Mouse (Mus musculus): ENCODE data around the gene Nedd9. TPM values are rescaled to one million over a fixed set of nuclear protein-coding genes. Genes with fewer than 3 reads are reported as not detected.

The Nedd9 gene
- polyA plus RNA-seq, 1 experiment from 2014 or later: 22.9 TPM

DNA sequence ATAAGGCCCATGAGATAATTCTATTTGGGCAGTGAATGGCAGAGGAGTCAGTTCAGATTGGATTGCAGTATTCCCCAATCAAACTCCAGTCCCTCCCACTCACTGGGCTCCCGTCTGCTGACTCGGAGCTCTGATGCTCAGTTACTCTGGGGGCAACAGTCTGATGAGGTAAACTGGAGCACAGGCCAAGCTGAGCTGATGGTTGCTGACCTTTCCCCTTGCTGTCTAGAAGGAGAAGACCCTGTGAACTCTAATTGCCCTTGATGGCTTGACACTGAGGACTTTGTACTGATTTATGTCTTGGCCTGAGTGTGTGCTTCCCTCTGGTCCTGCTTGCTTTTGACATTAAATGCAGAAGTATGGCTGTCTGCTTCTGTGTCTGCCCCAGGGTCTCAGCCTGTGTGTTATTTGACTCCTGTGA is 110.1 kb downstream of the Nedd9 start:
- Histone ChIP-seq H3K9me3 (ENCODE audit: control insufficient read depth, low read length) (no peaks in the 10 kb centered on the region), H3K36me3 (ENCODE audit: control insufficient read depth, insufficient read depth, low read length) (no peaks in the 10 kb centered on the region), H3K27ac (replicated peaks in 1 of 2; ENCODE audit: control insufficient read depth in 1 of 2, insufficient read depth in 1 of 2, low read depth in 2 of 2, low read length in 2 of 2) (no peak overlapping the region), H3K4me1 (ENCODE audit: control insufficient read depth in 2 of 2, insufficient read depth in 2 of 2, low read length in 2 of 2) (peaks cover 0 to 2% of the 10 kb centered on the region in 2 experiments; a peak in 1 of 4 replicates), H3K4me2 (ENCODE audit: low read length) (no peak overlapping the region), H3K9ac (ENCODE audit: low read length) (no peak overlapping the region), H3K4me3 (ENCODE audit: control insufficient read depth in 1 of 2, insufficient read depth in 1 of 2, low read depth in 1 of 2, low read length in 2 of 2) (no peak overlapping the region), H3K27me3 (ENCODE audit: control insufficient read depth, insufficient read depth, low read length) (no peaks in the 10 kb centered on the region)
- WGBS: 63% methylated on average over 2 of the region's 2 CpGs
- ATAC-seq (ENCODE audit: insufficient number of reproducible peaks, insufficient read depth, low FRiP score, low read depth): no peak

DNA sequence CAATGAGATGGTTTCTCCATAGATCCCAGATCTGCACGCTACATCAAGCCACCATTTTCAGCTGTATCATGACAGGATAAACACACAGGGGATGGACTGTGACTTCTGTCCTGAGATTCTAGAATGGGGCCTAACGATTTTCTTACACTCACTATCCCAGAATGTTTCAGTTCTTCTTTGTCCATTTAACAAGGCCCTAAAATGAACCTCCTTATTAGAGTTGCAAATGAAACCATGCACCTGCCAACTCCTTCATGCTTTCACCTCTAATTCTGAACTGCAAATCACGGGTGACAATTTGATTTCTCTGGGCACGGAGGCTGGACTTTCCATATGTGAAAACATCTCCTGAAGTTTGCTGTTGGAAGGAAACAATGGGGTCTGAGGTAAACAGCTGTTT is 111.1 kb downstream of the Nedd9 start:
- H3K9me3 ChIP-seq (ENCODE audit: control insufficient read depth, low read length): no peaks in the 10 kb centered on the region
- H3K36me3 ChIP-seq (ENCODE audit: control insufficient read depth, insufficient read depth, low read length): no peaks in the 10 kb centered on the region
- no peak overlapping the region for H3K4me2 ChIP-seq (ENCODE audit: low read length)
- no peak for ATAC-seq (ENCODE audit: insufficient number of reproducible peaks, insufficient read depth, low FRiP score, low read depth)
- H3K4me3 ChIP-seq (ENCODE audit: control insufficient read depth in 1 of 2, insufficient read depth in 1 of 2, low read depth in 1 of 2, low read length in 2 of 2): no peak overlapping the region
- peaks cover 0 to 2% of the 10 kb centered on the region in 2 experiments; a peak in 1 of 4 replicates for H3K4me1 ChIP-seq (ENCODE audit: control insufficient read depth in 2 of 2, insufficient read depth in 2 of 2, low read length in 2 of 2)
- H3K27me3 ChIP-seq (ENCODE audit: control insufficient read depth, insufficient read depth, low read length): no peaks in the 10 kb centered on the region
- H3K9ac ChIP-seq (ENCODE audit: low read length): no peak overlapping the region
- 73% methylated on average over 4 of the region's 4 CpGs for WGBS
- no peak overlapping the region for H3K27ac ChIP-seq (replicated peaks in 1 of 2; ENCODE audit: control insufficient read depth in 1 of 2, insufficient read depth in 1 of 2, low read depth in 2 of 2, low read length in 2 of 2)

DNA sequence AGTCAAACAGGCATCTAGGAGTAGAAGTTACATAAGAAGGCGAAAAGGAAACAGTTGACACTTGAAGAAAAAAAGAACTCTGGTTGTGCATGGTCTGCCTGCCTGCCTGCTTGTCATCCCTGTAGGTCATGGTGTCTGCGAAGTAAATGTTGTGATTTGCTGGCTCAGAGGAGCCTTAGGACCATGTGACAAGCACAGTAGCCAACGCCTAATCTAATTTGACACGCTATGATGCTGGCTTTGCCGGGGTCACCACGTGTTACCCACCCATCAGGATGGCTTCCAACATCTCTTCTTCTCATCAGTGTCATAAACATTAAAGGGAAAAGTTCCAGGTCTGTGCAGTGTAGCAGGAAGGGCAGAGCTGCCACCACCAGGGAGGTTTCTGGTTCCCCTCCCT is 111.5 kb downstream of the Nedd9 start:
- Histone ChIP-seq H3K9me3 (ENCODE audit: control insufficient read depth, low read length) (no peaks in the 10 kb centered on the region), H3K4me1 (ENCODE audit: control insufficient read depth in 2 of 2, insufficient read depth in 2 of 2, low read length in 2 of 2) (peaks cover 0 to 2% of the 10 kb centered on the region in 2 experiments; a peak in 1 of 4 replicates), H3K9ac (ENCODE audit: low read length) (no peak overlapping the region), H3K4me3 (ENCODE audit: control insufficient read depth in 1 of 2, insufficient read depth in 1 of 2, low read depth in 1 of 2, low read length in 2 of 2) (no peak overlapping the region), H3K36me3 (ENCODE audit: control insufficient read depth, insufficient read depth, low read length) (no peaks in the 10 kb centered on the region), H3K27me3 (ENCODE audit: control insufficient read depth, insufficient read depth, low read length) (no peaks in the 10 kb centered on the region), H3K27ac (replicated peaks in 1 of 2; ENCODE audit: control insufficient read depth in 1 of 2, insufficient read depth in 1 of 2, low read depth in 2 of 2, low read length in 2 of 2) (no peak overlapping the region), H3K4me2 (ENCODE audit: low read length) (no peak overlapping the region)
- 74% methylated on average over 6 of the region's 6 CpGs for WGBS
- ATAC-seq (ENCODE audit: insufficient number of reproducible peaks, insufficient read depth, low FRiP score, low read depth): no peak

DNA sequence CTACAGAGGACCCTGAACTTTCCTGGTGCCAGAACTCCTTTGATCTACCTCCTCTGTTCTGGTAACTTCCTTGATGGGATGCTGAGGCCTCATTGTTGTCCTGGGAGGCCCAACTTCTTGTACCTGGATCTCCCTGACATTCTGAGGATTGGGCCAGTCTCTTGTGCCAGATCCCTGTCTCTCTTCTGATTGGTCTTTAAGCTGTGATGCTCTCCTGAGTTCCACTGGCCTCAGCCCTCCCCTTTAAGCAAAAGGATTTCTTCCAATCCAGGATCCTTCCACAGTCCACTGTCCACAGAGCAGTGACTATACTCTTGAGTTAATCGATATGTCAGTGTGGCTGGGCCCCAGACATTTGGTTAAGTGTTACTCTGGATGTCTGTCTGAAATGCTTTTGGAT is 112.3 kb downstream of the Nedd9 start:
- WGBS: 83% methylated on average over 1 of the region's 1 CpGs
- Histone ChIP-seq H3K4me3 (ENCODE audit: control insufficient read depth in 1 of 2, insufficient read depth in 1 of 2, low read depth in 1 of 2, low read length in 2 of 2) (no peak overlapping the region), H3K27me3 (ENCODE audit: control insufficient read depth, insufficient read depth, low read length) (no peaks in the 10 kb centered on the region), H3K4me2 (ENCODE audit: low read length) (no peak overlapping the region), H3K4me1 (ENCODE audit: control insufficient read depth in 2 of 2, insufficient read depth in 2 of 2, low read length in 2 of 2) (peaks cover 0 to 2% of the 10 kb centered on the region in 2 experiments; a peak in 1 of 4 replicates), H3K9ac (ENCODE audit: low read length) (no peak overlapping the region), H3K36me3 (ENCODE audit: control insufficient read depth, insufficient read depth, low read length) (no peaks in the 10 kb centered on the region), H3K9me3 (ENCODE audit: control insufficient read depth, low read length) (no peaks in the 10 kb centered on the region), H3K27ac (replicated peaks in 1 of 2; ENCODE audit: control insufficient read depth in 1 of 2, insufficient read depth in 1 of 2, low read depth in 2 of 2, low read length in 2 of 2) (no peak overlapping the region)
- no peak for ATAC-seq (ENCODE audit: insufficient number of reproducible peaks, insufficient read depth, low FRiP score, low read depth)

DNA sequence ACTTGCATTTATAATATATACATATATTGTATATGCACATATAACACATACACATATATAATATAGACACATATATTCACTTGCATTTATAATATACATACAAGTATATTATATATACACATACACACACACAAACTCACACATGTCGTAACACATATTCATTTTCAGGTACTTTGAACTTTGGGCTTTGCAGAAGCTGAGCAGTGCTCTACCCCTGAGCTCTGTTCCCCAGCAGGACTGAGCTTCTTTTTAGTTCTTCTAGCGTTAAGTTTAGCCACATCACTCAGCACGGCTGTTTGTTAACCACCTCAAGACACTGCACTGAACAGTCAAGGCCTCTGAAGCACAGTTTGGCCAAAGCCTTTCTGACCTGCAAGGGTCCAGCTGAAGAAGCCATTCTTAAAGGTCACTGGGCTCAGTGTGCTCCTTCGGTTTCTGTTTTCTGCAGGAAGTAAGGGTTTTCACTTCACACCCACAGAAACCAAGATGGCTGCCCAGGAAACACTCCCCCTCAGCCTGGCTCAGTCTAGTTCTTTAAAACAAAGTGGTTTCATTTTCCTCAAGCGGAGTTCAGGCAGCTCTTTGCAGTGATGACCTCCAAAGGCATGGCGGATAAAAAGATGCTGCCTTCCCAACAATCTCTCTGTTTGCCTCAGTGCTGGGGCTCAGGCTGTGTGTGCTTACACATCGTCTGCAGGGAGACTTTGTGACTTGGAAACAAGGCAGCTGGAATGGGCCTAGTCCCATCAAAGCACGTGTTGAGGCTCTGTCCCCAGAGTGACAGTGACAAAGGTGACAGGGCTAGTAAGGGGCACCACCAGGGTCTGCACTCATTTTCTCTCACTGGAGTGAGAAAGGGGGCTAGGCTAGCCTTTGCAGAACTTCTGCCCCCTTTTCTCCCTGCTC is 114.4 kb downstream of the Nedd9 start:
- no peak overlapping the region for H3K27ac ChIP-seq (replicated peaks in 1 of 2; ENCODE audit: control insufficient read depth in 1 of 2, insufficient read depth in 1 of 2, low read depth in 2 of 2, low read length in 2 of 2)
- no peak overlapping the region for H3K4me3 ChIP-seq (ENCODE audit: control insufficient read depth in 1 of 2, insufficient read depth in 1 of 2, low read depth in 1 of 2, low read length in 2 of 2)
- no peak overlapping the region for H3K9ac ChIP-seq (ENCODE audit: low read length)
- ATAC-seq (ENCODE audit: insufficient number of reproducible peaks, insufficient read depth, low FRiP score, low read depth): no peak
- 67% methylated on average over 8 of the region's 8 CpGs for WGBS
- H3K36me3 ChIP-seq (ENCODE audit: control insufficient read depth, insufficient read depth, low read length): no peaks in the 10 kb centered on the region
- peaks cover 0 to 2% of the 10 kb centered on the region in 2 experiments; a peak in 1 of 4 replicates for H3K4me1 ChIP-seq (ENCODE audit: control insufficient read depth in 2 of 2, insufficient read depth in 2 of 2, low read length in 2 of 2)
- no peak overlapping the region for H3K4me2 ChIP-seq (ENCODE audit: low read length)
- H3K9me3 ChIP-seq (ENCODE audit: control insufficient read depth, low read length): no peaks in the 10 kb centered on the region
- H3K27me3 ChIP-seq (ENCODE audit: control insufficient read depth, insufficient read depth, low read length): no peaks in the 10 kb centered on the region

DNA sequence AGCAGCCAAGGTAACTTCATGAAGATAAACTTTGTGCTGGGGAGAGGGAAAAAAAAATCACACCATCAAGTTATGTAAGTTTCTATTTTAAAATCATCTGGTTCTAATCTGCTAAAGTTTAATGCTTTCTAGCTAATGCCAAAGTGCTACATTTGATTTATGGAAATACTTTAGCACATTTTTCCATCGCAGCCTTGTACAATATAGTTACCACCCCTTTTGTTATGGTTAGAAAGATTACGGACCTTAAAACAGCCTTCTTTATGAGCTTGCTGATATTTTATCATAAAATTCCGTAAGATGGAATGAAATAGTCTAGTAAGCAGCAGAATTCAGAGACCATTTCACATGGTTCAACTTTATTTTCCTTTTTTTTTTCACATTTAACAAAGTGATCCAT is 115.6 kb downstream of the Nedd9 start:
- Histone ChIP-seq H3K4me1 (ENCODE audit: control insufficient read depth in 2 of 2, insufficient read depth in 2 of 2, low read length in 2 of 2) (peaks cover 0 to 2% of the 10 kb centered on the region in 2 experiments; a peak in 1 of 4 replicates), H3K4me2 (ENCODE audit: low read length) (no peak overlapping the region), H3K9ac (ENCODE audit: low read length) (no peak overlapping the region), H3K36me3 (ENCODE audit: control insufficient read depth, insufficient read depth, low read length) (no peaks in the 10 kb centered on the region), H3K4me3 (ENCODE audit: control insufficient read depth in 1 of 2, insufficient read depth in 1 of 2, low read depth in 1 of 2, low read length in 2 of 2) (no peak overlapping the region), H3K27me3 (ENCODE audit: control insufficient read depth, insufficient read depth, low read length) (no peaks in the 10 kb centered on the region), H3K27ac (replicated peaks in 1 of 2; ENCODE audit: control insufficient read depth in 1 of 2, insufficient read depth in 1 of 2, low read depth in 2 of 2, low read length in 2 of 2) (no peak overlapping the region), H3K9me3 (ENCODE audit: control insufficient read depth, low read length) (no peaks in the 10 kb centered on the region)
- no peak for ATAC-seq (ENCODE audit: insufficient number of reproducible peaks, insufficient read depth, low FRiP score, low read depth)
- 77% methylated on average over 3 of the region's 3 CpGs for WGBS

DNA sequence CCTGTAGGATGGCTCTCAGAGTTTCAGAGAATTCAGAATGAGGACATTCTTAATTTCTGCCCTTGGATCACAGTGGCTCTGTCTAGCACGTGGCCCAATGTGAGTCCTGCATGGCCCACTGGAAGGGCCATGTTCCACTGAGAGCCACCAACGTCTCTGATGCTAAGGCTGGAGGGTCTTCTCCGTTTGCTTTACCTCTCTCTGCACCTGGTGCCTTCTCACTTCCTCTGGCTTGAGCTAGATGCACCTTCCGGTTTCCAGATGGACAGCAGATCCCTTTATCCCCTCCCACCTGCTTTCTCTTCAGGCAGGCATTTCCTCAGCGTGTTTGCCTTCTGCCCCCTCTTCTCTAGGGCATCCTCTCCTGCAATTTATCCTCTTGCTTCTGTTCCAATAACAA is 118.5 kb downstream of the Nedd9 start:
- no peak overlapping the region for H3K9ac ChIP-seq (ENCODE audit: low read length)
- H3K9me3 ChIP-seq (ENCODE audit: control insufficient read depth, low read length): no peaks in the 10 kb centered on the region
- 73% methylated on average over 5 of the region's 5 CpGs for WGBS
- H3K4me1 ChIP-seq (ENCODE audit: control insufficient read depth in 2 of 2, insufficient read depth in 2 of 2, low read length in 2 of 2): peaks cover 0 to 2% of the 10 kb centered on the region in 2 experiments; a peak in 1 of 4 replicates
- ATAC-seq (ENCODE audit: insufficient number of reproducible peaks, insufficient read depth, low FRiP score, low read depth): no peak
- H3K4me3 ChIP-seq (ENCODE audit: control insufficient read depth in 1 of 2, insufficient read depth in 1 of 2, low read depth in 1 of 2, low read length in 2 of 2): no peak overlapping the region
- H3K36me3 ChIP-seq (ENCODE audit: control insufficient read depth, insufficient read depth, low read length): no peaks in the 10 kb centered on the region
- no peak overlapping the region for H3K27ac ChIP-seq (replicated peaks in 1 of 2; ENCODE audit: control insufficient read depth in 1 of 2, insufficient read depth in 1 of 2, low read depth in 2 of 2, low read length in 2 of 2)
- no peak overlapping the region for H3K4me2 ChIP-seq (ENCODE audit: low read length)
- H3K27me3 ChIP-seq (ENCODE audit: control insufficient read depth, insufficient read depth, low read length): no peaks in the 10 kb centered on the region
